Mouse (Mus musculus) midbrain, embryonic 15.5 days (tissue): Measurements from ENCODE around the gene Cry1. TPM values are rescaled to one million over a fixed set of nuclear protein-coding genes. Genes with fewer than 3 reads are reported as not detected.

Source experiments
- ATAC-seq: fragments of 200-750 bp; cut with Nextera tagmentation; replicated peaks from 2 replicates; pipeline ENCODE4 v1.8.0; 2017; ENCODE audit warnings: moderate TSS enrichment
- H3K27ac ChIP-seq: fragments of 300-500 bp; sonication (generic); 2 replicates; pipeline ENCODE4 v1.5.1; 2015; ENCODE audit warnings: mild to moderate bottlenecking, inconsistent platforms
- H3K27me3 ChIP-seq: fragments of 300-500 bp; sonication (generic); replicated peaks from 2 replicates; pipeline ENCODE4 v1.6.1; 2015; ENCODE audit warnings: inconsistent platforms
- H3K36me3 ChIP-seq: fragments of 300-500 bp; sonication (generic); replicated peaks from 2 replicates; pipeline ENCODE4 v1.6.1; 2015; ENCODE audit warnings: inconsistent platforms
- H3K4me1 ChIP-seq: fragments of 300-500 bp; sonication (generic); 2 replicates; pipeline ENCODE4 v1.6.1; 2015; ENCODE audit warnings: inconsistent platforms
- H3K4me2 ChIP-seq: fragments of 300-500 bp; sonication (generic); 2 replicates; pipeline ENCODE4 v1.6.1; 2015; ENCODE audit warnings: inconsistent platforms, mild to moderate bottlenecking, moderate library complexity
- H3K4me3 ChIP-seq: fragments of 300-500 bp; sonication (generic); 2 replicates; pipeline ENCODE4 v1.5.1; 2015; ENCODE audit warnings: mild to moderate bottlenecking, inconsistent platforms
- H3K9ac ChIP-seq: fragments of 300-500 bp; sonication (generic); 2 replicates; pipeline ENCODE4 v1.6.1; 2015; ENCODE audit warnings: mild to moderate bottlenecking, inconsistent platforms
- H3K9me3 ChIP-seq: fragments of 300-500 bp; sonication (generic); 2 replicates; pipeline ENCODE4 v1.6.1; 2016; ENCODE audit warnings: inconsistent platforms
- WGBS: fragments of 180-500 bp; shearing (Covaris S2); methylation state at CpG from one replicate; pipeline ENCODE4 v1.1.7; 2015; ENCODE audit warnings: mixed read lengths; 5-methylcytosine and 5-hydroxymethylcytosine counted together
- polyA plus RNA-seq: library from polyadenylated mRNA; unstranded; fragments of >200 nt; fragmentation: Nextera tagmentation; extraction: Ambion mirVana; gene quantifications from 2 replicates; pipeline ENCODE4 v1.2.1, GENCODE M21; 2015

The Cry1 gene
- polyA plus RNA-seq, 1 experiment from 2014 or later = 41.2 TPM

- H3K36me3 ChIP-seq = no peaks in the 10 kb centered on the region
- peak overlapping the region; percentile 82 for H3K27ac ChIP-seq
- H3K9ac ChIP-seq = peak overlapping the region; percentile 83
- peak; percentile 48 for ATAC-seq
- H3K4me3 ChIP-seq = peak overlapping the region; percentile 69
- peaks cover 21% of the 10 kb centered on the region for H3K4me1 ChIP-seq
- WGBS = under 1% methylated on average over 10 of the region's 10 CpGs
- H3K27me3 ChIP-seq = no peaks in the 10 kb centered on the region
- H3K4me2 ChIP-seq = peak overlapping the region; percentile 96
- no peaks in the 10 kb centered on the region for H3K9me3 ChIP-seq
Measured at GRCm38 (mm10) chr10:85101841-85102240, 83.0 kb downstream of the Cry1 start.

Other genes with a start within 250 kb of the Cry1 start
- 2.4 and 2.6 TPM in 2 replicates for gene Fhl4, start 82.6 kb downstream of the Cry1 start, polyA plus RNA-seq
- gene Tmem263, start 82.4 kb downstream of the Cry1 start, polyA plus RNA-seq = 52.3 and 52.8 TPM in 2 replicates
- 27.0 and 27.9 TPM in 2 replicates for gene Mterf2, start 57.0 kb downstream of the Cry1 start, polyA plus RNA-seq
- 15.7 and 17.1 TPM in 2 replicates for gene Btbd11, start 201.8 kb upstream of the Cry1 start, polyA plus RNA-seq